Comparison of ENCODE assay signal across 14 mouse cellular contexts in the genomic region with DNA sequence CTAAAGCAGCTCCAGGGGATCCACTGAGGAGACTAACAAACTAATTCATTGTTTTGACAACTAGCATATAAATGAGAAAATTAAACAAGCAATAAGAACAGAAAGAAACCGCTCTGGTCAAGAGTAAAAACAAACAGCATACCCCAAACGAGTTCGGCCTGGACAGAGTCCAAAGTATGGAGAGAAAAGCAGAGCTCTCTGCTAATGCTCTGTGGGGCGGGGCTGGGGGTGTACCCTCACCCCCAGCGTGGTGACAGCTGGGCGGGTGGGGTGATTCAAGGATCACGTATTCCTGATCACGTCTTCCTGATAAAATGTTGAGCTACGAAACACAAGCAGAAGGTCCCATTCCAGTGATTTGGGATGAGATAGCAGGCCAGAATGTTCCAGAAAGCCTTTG.
"Had no signal": no experiment of that assay in that cellular context is flagged by ENCODE, and none has a peak within 500 bp of the region (broad histone marks: within the 10 kb centered on the region; RNA-seq: fewer than 3 reads in every experiment).

No protein-coding gene starts in this region.

- H3K4me1 ChIP-seq: limb, embryonic 15.5 days; midbrain, embryonic 13.5 days had no signal

- H3K27me3 ChIP-seq: limb, embryonic 15.5 days; midbrain, embryonic 13.5 days had no signal

- H3K4me3 ChIP-seq: limb, embryonic 12.5 days; limb, embryonic 15.5 days; megakaryocyte, embryonic 14.5 days; midbrain, embryonic 10.5 days; midbrain, embryonic 13.5 days had no signal

- H3K36me3 ChIP-seq: limb, embryonic 12.5 days; limb, embryonic 15.5 days; midbrain, embryonic 10.5 days; midbrain, embryonic 13.5 days had no signal

- H3K9me3 ChIP-seq: limb, embryonic 12.5 days; limb, embryonic 15.5 days; midbrain, embryonic 10.5 days; midbrain, embryonic 13.5 days had no signal

- H3K27ac ChIP-seq: kidney, postnatal 0 days; limb, embryonic 12.5 days; limb, embryonic 15.5 days; liver, embryonic 14.5 days; midbrain, embryonic 10.5 days; midbrain, embryonic 13.5 days had no signal

- H3K9ac ChIP-seq: limb, embryonic 12.5 days; limb, embryonic 15.5 days; liver, embryonic 14.5 days; liver, postnatal 0 days; midbrain, embryonic 13.5 days had no signal

- DNase-seq: kidney, adult 18-20 months; left cerebral cortex, postnatal 4 days; liver, postnatal 0 days; thymus, postnatal 25 days had no signal

- H3K4me2 ChIP-seq: limb, embryonic 12.5 days; limb, embryonic 15.5 days; liver, embryonic 11.5 days; midbrain, embryonic 13.5 days had no signal

- ATAC-seq: hindbrain, embryonic 16.5 days; liver, postnatal 0 days; midbrain, embryonic 13.5 days; midbrain, embryonic 16.5 days had no signal
